Mouse (Mus musculus): ENCODE data around the gene Rbm15b. TPM values are rescaled to one million over a fixed set of nuclear protein-coding genes. Genes with fewer than 3 reads are reported as not detected.
A peak's percentile ranks its signal among the peaks of the same experiment; 100 is the strongest.

Rbm15b gene
- polyA plus RNA-seq, 2 experiments: 4.7 to 5.0 TPM

GRCm38 (mm10) chr9:106891341-106891741 lies 4.1 kb upstream of the Rbm15b start:
- Histone ChIP-seq H3K4me3 (ENCODE audit: insufficient read depth in 1 of 2, low read depth in 2 of 2, low read length in 2 of 2) (peak overlapping the region; percentile 84 to 95), H3K9ac (replicated peaks) (peak overlapping the region; percentile 95), H3K9me3 (ENCODE audit: control insufficient read depth, low read length) (no peaks in the 10 kb centered on the region), H3K36me3 (replicated peaks; ENCODE audit: control insufficient read depth, insufficient read depth, low read depth) (peaks cover 28% of the 10 kb centered on the region), H3K4me2 (ENCODE audit: low read depth) (peak overlapping the region; percentile 92), H3K4me1 (replicated peaks; ENCODE audit: control insufficient read depth in 2 of 2, insufficient read depth in 2 of 2, low read length in 1 of 2) (peaks cover 10 to 26% of the 10 kb centered on the region in 2 experiments), H3K27me3 (ENCODE audit: control insufficient read depth, insufficient read depth, low read length) (no peaks in the 10 kb centered on the region), H3K27ac (peak overlapping the region; percentile 66)
- ATAC-seq (ENCODE audit: insufficient read depth) (no peak), DNase-seq (ENCODE audit: low read depth in 3 of 3, low spot score in 3 of 3) (peak in 1 of 3 experiments; percentile 17)
- under 1% methylated on average over 17 of the region's 17 CpGs for WGBS (ENCODE audit: insufficient replicate concordance)
- TF ChIP-seq EP300 (IDR thresholded peaks at IDR 0.05; ENCODE audit: low read depth) (no peak), CTCF (IDR thresholded peaks at IDR 0.05; ENCODE audit: low read depth) (no peak)

- TF ChIP-seq CTCF (IDR thresholded peaks at IDR 0.05; ENCODE audit: low read depth) (no peak), EP300 (IDR thresholded peaks at IDR 0.05; ENCODE audit: low read depth) (no peak)
- Histone ChIP-seq H3K4me2 (ENCODE audit: low read depth) (peak overlapping the region; percentile 92), H3K36me3 (replicated peaks; ENCODE audit: control insufficient read depth, insufficient read depth, low read depth) (peaks cover 28% of the 10 kb centered on the region), H3K27me3 (ENCODE audit: control insufficient read depth, insufficient read depth, low read length) (no peaks in the 10 kb centered on the region), H3K27ac (no peak overlapping the region; the same call in 1 of the 2 replicates), H3K4me3 (ENCODE audit: insufficient read depth in 1 of 2, low read depth in 2 of 2, low read length in 2 of 2) (peak overlapping the region; percentile 84 to 95), H3K9ac (replicated peaks) (peak overlapping the region; percentile 95), H3K4me1 (replicated peaks; ENCODE audit: control insufficient read depth in 2 of 2, insufficient read depth in 2 of 2, low read length in 1 of 2) (peaks cover 11 to 26% of the 10 kb centered on the region in 2 experiments), H3K9me3 (ENCODE audit: control insufficient read depth, low read length) (no peaks in the 10 kb centered on the region)
- DNase-seq (ENCODE audit: low read depth in 3 of 3, low spot score in 3 of 3) (no peak), ATAC-seq (ENCODE audit: insufficient read depth) (no peak)
- WGBS (ENCODE audit: insufficient replicate concordance): 69% methylated on average over 8 of the region's 8 CpGs
Observed at GRCm38 (mm10) chr9:106890496-106891240, 3.4 kb upstream of the Rbm15b start.

GRCm38 (mm10) chr9:106889321-106889720 lies 2.1 kb upstream of the Rbm15b start:
- peaks cover 15 to 38% of the 10 kb centered on the region in 2 experiments for H3K4me1 ChIP-seq (replicated peaks; ENCODE audit: control insufficient read depth in 2 of 2, insufficient read depth in 2 of 2, low read length in 1 of 2)
- H3K36me3 ChIP-seq (replicated peaks; ENCODE audit: control insufficient read depth, insufficient read depth, low read depth): peaks cover 32% of the 10 kb centered on the region
- H3K27me3 ChIP-seq (ENCODE audit: control insufficient read depth, insufficient read depth, low read length): no peaks in the 10 kb centered on the region
- 79% methylated on average over 9 of the region's 9 CpGs for WGBS (ENCODE audit: insufficient replicate concordance)
- no peak overlapping the region for H3K9ac ChIP-seq (replicated peaks)
- ATAC-seq (ENCODE audit: insufficient read depth) (no peak), DNase-seq (ENCODE audit: low read depth in 3 of 3, low spot score in 3 of 3) (no peak)
- H3K4me2 ChIP-seq (ENCODE audit: low read depth): no peak overlapping the region
- H3K27ac ChIP-seq: no peak overlapping the region
- H3K9me3 ChIP-seq (ENCODE audit: control insufficient read depth, low read length): no peaks in the 10 kb centered on the region
- no peak for TF ChIP-seq CTCF (IDR thresholded peaks at IDR 0.05; ENCODE audit: low read depth)
- no peak for TF ChIP-seq EP300 (IDR thresholded peaks at IDR 0.05; ENCODE audit: low read depth)
- no peak overlapping the region for H3K4me3 ChIP-seq (ENCODE audit: insufficient read depth in 1 of 2, low read depth in 2 of 2, low read length in 2 of 2)

GRCm38 (mm10) chr9:106888346-106888745 lies 1.1 kb upstream of the Rbm15b start:
- WGBS (ENCODE audit: insufficient replicate concordance): 87% methylated on average over 3 of the region's 3 CpGs
- Histone ChIP-seq H3K4me2 (ENCODE audit: low read depth) (peak overlapping the region; percentile 77), H3K27ac (peak overlapping the region; percentile 37; the same call in 1 of the 2 replicates), H3K27me3 (ENCODE audit: control insufficient read depth, insufficient read depth, low read length) (no peaks in the 10 kb centered on the region), H3K36me3 (replicated peaks; ENCODE audit: control insufficient read depth, insufficient read depth, low read depth) (peaks cover 38% of the 10 kb centered on the region), H3K9me3 (ENCODE audit: control insufficient read depth, low read length) (no peaks in the 10 kb centered on the region), H3K4me3 (ENCODE audit: insufficient read depth in 1 of 2, low read depth in 2 of 2, low read length in 2 of 2) (no peak overlapping the region), H3K4me1 (replicated peaks; ENCODE audit: control insufficient read depth in 2 of 2, insufficient read depth in 2 of 2, low read length in 1 of 2) (peaks cover 15 to 43% of the 10 kb centered on the region in 2 experiments), H3K9ac (replicated peaks) (no peak overlapping the region)
- ATAC-seq (ENCODE audit: insufficient read depth) (no peak), DNase-seq (ENCODE audit: low read depth in 3 of 3, low spot score in 3 of 3) (no peak)
- TF ChIP-seq EP300 (IDR thresholded peaks at IDR 0.05; ENCODE audit: low read depth): no peak
- TF ChIP-seq CTCF (IDR thresholded peaks at IDR 0.05; ENCODE audit: low read depth): no peak

GRCm38 (mm10) chr9:106885901-106886731 lies 1.1 kb downstream of the Rbm15b start:
- Histone ChIP-seq H3K4me1 (replicated peaks; ENCODE audit: control insufficient read depth in 2 of 2, insufficient read depth in 2 of 2, low read length in 1 of 2) (peaks cover 15 to 46% of the 10 kb centered on the region in 2 experiments), H3K27me3 (ENCODE audit: control insufficient read depth, insufficient read depth, low read length) (no peaks in the 10 kb centered on the region), H3K36me3 (replicated peaks; ENCODE audit: control insufficient read depth, insufficient read depth, low read depth) (peaks cover 54% of the 10 kb centered on the region), H3K9me3 (ENCODE audit: control insufficient read depth, low read length) (no peaks in the 10 kb centered on the region), H3K9ac (replicated peaks) (peak overlapping the region; percentile 94), H3K27ac (peak overlapping the region; percentile 71), H3K4me2 (ENCODE audit: low read depth) (peak overlapping the region; percentile 100), H3K4me3 (ENCODE audit: insufficient read depth in 1 of 2, low read depth in 2 of 2, low read length in 2 of 2) (peak overlapping the region; percentile 78 to 93)
- ATAC-seq (ENCODE audit: insufficient read depth) (peak; percentile 21), DNase-seq (ENCODE audit: low read depth in 3 of 3, low spot score in 3 of 3) (peak in 2 of 3 experiments; percentile 20 to 37)
- under 1% methylated on average over 92 of the region's 107 CpGs for WGBS (ENCODE audit: insufficient replicate concordance)
- no peak for TF ChIP-seq EP300 (IDR thresholded peaks at IDR 0.05; ENCODE audit: low read depth)
- no peak for TF ChIP-seq CTCF (IDR thresholded peaks at IDR 0.05; ENCODE audit: low read depth)
